Mouse (Mus musculus): ENCODE data around the gene Sox6.

DNA sequence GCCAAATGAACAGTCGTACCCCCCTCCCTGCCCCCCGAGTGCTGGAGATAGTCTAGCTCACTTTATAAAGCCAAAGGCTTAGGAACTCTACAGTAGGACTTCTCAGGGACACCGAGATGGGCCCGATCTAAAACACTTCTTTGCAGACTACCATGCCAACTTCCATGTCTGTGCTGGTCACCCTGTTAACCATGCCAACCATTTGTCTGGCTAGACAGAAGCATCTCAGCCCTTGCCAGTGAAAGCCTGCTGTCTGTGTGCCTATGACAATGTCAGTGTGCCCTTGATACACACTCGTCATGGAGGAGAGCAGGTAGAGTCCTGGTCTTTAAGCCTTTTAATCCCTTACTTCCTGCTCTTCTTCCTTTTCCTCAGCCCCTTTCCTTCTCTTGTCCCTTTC, 527.5 kb downstream of the Sox6 start:
- TF ChIP-seq POLR2A (IDR thresholded peaks at IDR 0.05; ENCODE audit: borderline replicate concordance, low read depth, low read length) (no peak), CTCF (IDR thresholded peaks at IDR 0.05; ENCODE audit: low read depth, low read length) (no peak)
